Mouse (Mus musculus) 3134 (cell line): ENCODE data around the gene Mogs.

ENCODE experiments used
- DNase-seq: peaks from one replicate; pipeline ENCODE4 v3.0.0-alpha.2; 2011; ENCODE audit warnings: low spot score; ENCODE audit not compliant: insufficient read length; ENCODE audit errors: extremely low read depth

Mogs gene

DNA sequence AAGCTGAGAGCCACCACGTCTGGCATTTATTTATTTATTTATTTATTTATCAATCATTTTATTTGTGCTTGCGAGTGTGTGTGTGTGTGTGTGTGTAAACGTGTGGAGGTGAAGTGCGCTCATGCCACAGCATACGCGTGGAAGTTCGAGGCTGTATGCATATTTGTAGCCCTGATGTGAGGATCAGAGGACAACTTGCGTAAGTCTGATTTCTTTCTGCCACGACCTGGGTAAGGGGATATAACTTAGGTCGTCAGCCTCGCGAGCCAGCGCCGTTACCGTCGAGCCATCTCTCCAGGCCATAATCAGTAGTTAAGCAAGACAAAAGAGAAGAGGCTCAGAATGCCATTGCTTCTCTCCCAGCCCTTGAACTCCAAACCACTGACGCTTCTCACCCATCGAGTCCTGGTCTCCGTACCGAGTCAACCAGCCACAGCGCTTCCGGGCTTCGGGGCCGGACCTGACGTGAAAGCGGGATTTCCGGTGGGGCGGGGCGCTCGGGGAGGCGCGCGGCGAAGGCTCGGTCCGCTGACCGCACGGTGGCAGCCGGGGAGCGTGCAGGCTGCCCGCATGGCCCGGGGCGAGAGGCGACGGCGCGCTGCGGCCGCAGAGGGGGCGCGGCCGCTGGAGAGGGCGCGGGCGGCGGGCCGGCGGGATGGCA lies at the start of gene Mogs:
TSS of gene Mogs (plus strand) at position 486 of the 661 bp plus-strand sequence.
- DNase-seq: peak; percentile 88

DNA sequence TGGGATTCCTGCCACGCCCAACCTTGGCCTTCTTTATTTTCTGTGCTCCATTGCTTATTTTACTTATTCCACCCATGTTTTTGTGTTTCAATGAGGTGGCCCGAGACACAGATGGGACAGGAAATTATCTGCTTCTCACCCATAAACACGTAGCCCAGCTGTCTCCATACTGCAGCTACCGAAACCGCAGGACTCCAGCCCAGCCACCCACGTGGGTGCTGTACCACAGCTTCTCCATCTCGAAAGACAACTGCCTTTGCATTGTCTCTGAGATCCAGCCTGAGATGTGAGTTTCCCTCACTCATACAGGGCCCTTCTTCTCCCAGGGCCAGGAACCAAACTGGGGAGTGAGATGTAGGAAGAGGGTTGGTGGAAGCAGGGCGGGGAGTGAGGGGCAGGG lies 49.3 kb upstream of the Mogs start:
- DNase-seq: no peak

DNA sequence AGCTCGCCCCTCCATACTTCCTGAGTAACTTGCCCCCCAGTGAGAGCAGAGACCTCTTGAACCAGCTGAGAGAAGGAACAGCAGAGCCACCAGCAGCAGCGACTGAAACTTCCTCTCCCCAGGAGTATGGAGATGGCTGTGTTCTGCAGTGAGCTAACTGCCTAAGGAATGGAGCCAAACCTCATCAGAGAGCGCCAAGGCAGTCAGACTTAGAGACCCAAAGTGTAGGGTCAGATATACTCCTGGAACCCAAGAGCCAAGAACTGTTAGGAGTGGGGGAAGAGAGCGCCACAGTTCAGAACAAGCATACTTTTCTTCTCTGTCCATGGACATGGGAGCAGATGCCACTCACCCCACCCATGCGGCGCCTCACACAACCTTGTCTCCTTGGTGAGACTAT lies 48.9 kb upstream of the Mogs start:
- no peak for DNase-seq

DNA sequence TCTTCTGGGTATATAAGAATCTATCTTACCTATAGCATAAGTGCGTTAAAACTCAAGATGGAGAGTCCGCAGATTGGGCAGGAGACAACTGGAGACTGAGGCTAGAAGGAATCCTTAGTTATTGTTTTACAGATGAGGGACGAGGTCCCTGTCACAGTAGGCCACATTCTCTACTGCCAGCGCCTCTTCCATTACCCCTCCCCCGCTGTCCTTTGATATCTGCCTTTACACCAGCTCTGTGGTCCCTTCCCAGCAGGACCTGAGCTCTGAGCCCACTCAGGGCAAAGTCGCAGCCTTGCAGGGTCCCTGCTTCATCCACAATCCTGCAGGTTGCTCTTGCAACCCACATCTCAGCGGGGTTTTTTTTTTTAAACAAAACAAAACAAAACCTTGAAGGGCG lies 47.1 kb upstream of the Mogs start:
- DNase-seq: no peak

DNA sequence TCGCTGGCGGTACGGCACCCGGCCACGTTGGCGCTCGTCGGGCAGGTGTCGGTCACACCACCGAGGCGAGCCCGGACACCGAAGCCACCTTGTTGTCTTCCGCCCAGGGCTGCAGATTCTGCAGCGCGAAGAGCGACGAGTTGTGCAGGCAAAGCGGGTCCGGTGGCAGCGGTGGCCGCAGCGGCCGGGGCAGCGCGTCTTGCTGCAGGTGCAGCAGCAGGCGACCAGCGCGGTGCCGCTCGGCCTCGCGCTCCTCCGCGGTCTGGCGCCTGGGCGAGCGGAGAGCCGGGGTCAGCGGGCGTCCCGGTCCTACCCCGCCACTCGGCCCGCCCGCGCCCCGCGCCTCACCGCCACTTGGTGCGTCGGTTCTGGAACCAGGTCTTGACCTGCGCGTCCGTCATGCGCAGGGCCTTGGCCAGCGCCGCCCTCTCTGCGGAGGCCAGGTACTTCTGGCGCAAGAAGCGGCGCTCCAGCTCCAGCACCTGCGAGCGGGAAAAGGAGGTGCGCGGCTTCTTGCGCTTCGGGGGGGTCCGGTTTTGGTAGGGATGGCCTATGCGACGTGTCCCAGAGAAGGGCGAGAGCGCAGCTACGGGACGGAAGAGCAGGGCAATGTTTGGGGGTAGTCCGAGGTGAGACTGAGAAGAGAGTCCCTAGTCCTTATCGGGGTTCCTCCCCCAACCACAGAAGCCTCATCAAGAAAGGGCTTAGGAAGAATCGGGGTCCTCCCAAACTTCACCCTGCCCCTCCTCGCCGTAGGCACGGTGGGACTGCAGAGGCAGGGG lies 46.4 kb upstream of the Mogs start:
- no peak for DNase-seq

DNA sequence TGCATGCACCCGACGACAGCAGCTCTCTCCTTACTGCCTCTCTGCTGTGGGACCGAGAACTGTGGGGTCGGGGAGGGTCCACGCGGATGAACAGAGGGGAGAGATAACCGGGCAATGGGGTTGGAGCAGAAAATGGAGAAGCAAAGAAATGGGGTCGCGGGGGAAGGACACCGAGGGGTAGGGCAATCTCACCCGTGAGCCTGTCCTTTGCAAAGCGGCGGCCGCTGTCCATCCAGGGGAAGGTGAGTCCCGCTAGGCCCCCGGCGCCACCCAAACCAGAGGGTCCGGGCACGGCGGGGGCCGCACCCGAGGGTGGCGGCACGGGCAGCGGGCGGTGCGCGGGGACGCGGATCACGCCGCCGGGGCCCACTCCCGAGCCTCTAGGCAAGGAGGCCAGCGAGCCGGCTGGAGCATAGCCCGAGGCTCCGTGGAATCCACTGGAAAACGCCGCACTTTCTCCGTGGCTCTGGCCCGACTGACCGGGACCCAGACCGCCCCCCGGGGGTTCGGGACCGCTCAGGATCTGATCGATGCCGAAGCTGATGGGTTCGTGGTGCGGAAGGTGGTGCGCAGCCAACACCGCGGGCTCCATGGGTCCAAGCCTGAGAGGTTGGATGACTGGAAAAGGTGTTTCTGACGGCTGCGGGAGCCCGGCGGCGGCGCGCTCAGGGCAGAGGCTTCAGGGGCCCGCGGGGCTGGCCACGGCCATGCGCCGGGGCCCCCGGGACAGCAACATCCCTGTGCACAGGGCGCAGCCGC lies 45.6 kb upstream of the Mogs start:
- no peak for DNase-seq

DNA sequence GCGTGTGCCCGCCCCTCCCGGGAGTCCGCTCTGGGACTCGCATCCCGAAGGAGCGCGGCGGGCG lies 45.2 kb upstream of the Mogs start, which contains the start of gene Tlx2:
TSS of gene Tlx2 (minus strand) at position 47 of the 64 bp plus-strand sequence.
- no peak for DNase-seq

DNA sequence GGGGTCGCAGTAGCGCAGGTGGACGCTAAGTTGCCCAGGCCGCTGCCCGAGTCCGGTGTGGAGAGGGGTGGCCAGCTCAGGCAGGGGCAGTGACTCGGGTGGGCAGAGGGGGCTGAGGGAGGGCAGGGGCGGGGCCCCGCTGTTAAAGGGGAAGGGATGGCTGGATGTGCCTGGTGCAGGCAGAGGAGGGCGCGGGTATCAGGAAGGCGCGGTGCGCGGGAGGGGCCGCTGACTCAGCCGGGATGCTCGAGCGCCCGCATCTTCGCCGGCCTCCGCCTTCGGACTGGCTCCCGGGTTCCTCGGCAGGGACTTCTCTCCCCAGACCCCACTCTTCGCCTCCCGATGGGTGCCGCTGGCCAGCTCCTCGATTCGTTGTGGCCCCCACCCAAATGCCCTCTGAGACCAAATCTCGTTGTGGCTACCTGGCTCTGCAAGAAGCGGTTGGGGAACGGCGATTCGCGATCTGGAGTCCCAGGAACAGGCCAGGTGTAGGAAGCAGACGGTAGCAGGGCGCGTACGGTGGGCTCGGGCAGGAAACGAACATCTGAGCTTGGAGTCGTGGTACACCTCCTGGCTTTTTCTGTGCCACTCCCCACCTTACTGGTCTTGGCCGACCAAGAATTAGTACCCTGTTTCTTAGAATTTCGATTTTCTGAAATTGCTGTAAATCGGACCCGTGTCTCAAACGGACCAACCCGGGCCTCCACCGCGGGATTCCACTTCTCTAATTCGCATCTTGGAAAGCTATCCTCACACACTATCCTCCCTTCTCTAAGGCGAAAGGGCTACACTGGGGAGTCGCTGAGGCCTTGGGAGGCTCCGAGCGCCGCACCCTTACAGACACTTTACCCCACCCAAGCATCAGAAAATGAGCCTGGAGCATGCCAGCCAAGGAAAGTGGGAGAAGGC lies 44.7 kb upstream of the Mogs start:
- DNase-seq: no peak

DNA sequence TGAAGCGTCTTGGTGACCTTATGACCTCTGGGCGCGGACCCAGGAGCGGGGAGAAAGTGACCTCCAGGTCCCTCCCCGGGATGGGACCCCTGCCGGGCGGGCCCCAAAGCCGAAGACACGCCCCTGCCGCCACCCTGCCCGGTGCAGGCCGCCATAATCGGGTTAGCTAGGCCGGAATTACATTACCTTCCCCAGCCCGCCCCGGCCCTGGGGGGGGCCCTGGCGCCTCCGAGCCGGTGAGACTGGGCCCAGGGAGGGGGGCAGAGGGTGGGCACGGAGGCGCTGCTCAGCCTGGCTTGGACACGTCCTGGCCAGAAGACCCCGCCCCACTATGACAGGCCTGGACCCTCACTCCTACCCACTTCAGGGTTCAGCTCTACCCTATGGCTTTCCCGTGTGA lies 44.1 kb upstream of the Mogs start:
- DNase-seq: no peak

DNA sequence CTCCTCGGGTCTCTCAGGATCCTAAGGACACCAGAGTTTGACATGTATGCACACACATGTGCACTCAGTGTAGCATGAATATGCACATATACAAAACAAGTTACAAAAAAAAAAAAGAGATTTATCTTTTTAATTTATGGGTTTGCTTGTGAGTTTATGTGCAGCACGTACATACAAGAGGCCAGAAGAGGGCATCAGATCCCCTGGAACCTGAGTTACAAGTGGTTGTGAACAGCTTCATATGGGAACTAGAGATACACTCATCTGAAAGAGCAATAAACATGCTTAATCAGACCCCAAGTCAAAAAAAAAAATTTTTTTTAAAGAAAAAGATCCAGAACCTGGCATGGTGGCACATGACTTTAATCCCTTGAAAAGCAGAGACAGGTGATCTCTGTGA lies 40.3 kb upstream of the Mogs start:
- DNase-seq: no peak

DNA sequence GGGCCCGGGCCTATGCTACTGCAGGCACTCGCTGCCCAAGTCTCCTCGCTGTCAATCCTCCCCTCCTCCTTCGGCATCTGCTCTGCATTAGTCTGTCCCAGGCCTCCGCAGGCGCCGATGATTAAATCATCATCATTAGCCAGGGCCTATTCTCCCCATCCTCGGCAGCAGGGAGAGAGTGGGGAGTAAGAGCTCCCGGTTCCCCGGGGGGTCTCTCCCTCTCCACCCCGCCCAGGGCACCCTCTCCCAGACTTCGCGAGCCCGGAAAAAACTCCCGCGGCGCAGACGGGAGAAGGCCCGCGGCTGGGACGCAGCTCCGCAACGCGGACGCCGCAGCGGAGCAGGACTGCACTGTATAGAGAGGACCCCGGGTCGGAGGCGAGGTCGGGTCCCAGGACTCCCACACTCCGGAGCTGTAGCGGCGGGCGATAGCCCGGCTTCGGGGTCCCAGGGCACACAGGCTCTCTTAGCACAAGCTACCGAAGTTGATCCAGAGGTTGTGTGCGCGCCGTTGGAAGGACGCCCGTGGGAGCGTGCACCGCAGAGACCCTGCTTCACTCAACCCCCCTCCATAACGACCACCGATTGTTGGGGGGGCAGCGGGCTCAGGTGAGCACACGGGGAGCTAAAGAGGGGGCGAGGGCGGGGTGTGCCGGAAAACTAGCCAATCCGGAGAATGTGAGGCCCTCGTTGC lies 37.5 kb upstream of the Mogs start, which contains the start of gene Pcgf1:
TSS of gene Pcgf1 (plus strand) at position 240 of the 694 bp plus-strand sequence.
- DNase-seq: no peak

DNA sequence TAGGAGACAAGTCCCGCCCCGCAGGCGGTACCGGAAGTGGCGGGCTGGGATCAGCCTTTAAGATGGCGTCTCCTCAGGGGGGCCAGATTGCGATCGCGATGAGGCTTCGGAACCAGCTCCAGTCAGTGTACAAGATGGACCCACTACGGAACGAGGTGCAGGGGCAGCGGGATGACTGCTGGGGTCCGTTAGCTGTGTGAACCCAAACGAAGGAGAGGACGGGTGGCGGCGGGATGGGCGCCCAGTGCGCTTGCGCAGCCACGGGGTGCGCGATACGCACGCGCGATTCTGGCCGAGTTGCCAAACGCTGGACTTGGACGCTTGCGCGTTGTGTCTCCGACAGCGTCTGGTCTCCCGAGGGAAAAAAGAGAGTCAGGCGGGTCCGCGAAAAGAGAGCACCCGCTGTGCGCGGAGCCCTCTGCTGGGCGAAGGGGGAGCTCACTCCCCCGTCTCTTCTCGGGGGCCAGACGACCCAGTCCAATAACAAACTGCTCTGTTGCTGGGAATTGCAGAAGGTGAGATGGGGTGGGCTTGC lies 36.9 kb upstream of the Mogs start:
- peak; percentile 96 for DNase-seq

DNA sequence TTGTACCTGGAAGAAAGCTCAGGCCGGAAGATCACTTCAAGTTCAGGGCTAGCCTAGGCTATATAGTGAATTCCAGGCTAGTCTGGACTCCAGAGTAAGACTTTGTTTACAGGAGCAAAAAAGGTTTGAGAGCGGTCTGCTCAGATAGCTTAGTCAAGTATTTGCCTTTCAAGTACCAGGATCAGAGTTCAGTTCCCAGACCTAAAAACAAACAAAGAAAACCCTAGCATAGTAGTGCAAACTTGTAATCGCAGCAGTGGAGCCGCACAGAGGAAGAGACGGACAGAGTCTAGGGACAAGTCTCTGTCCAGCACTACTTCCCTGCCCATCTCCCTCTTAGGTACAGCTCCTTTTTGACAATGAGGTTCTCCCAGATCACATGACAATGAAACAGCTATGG lies 35.1 kb upstream of the Mogs start:
- no peak for DNase-seq

DNA sequence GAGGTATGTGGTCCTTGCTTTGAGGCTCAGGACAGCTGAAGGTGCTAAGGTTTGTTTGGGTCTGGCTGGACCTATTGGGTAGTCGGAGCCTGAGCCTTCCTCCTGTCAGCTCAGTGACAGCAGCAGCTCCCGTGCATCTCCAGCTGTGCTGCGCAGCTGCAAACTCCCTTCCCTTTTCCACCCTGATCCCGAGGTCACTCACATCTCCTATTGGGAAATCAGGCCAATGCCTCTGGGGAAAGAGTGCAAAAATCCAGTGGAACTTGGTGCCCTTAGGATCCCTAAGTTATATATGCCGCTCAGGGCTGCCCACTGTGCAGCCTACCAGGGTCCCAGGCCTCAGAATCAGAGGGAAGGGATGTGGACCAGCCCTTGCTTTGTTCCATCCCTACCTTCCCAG lies 31.8 kb upstream of the Mogs start:
- DNase-seq: no peak

DNA sequence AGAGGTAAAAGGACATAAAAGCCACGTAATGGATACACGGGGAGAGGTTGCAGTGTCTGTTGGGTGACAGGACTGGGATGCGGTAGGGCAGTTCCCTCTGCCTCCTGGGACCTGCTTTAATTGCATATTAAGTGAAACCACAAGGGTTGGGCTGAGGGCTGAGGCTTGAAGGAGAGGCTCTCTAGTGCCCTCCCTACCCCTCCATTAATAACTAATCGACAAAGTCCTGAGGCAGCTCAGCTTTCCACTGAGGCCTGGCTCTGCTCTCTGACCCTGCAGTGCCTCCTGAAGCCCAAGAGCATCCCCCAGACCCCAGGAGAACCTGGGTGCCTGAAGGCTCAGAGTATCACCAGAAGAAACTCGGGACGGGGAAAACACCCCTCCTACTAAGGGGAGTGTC lies 30.8 kb upstream of the Mogs start:
- no peak for DNase-seq

DNA sequence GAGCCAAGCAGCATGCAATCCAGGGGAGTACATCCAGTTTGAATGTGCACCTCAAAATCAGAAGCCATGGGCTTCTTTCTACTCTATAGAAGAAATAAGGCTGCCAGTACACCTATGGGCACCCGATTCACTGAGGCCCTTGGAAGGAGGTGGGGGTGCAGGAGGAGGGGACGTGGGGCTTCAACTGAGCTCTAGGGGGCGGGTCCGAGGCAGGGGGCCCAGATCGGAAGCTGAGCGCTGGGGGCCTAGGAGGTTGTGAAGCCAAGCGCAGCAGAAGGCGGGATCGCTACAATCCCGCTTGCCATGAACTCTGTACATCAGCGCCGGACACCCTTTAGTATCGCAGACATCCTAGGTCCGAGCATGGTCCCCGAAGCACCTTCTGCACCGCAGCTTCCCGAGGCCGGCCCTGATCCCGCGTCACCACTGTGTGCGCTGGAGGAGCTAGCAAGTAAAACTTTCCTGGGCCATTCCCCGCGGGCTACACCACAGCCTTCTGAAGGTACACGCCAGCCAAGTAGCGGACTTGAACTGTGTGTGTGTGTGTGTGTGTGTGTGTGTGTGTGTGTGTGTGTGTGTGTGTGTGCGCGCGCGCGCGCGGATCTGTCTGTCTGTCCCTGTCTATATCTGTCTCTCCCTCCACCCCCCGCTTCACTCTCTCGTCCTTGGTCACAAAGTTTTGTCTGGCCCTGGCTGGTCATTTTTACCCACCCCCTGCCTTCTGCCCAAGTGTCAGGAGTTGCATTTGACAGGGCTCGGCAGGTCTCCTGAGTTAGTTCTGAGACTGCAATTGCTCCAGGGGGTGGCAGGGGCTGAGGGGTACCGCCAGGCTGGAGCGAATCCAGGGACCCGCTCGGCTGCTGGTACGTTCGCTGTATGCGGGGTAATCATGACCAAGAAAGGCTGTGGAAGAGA lies 28.9 kb upstream of the Mogs start, which contains the start of gene Lbx2:
TSS of gene Lbx2 (plus strand) at position 247 of the 915 bp plus-strand sequence.
- DNase-seq: no peak

DNA sequence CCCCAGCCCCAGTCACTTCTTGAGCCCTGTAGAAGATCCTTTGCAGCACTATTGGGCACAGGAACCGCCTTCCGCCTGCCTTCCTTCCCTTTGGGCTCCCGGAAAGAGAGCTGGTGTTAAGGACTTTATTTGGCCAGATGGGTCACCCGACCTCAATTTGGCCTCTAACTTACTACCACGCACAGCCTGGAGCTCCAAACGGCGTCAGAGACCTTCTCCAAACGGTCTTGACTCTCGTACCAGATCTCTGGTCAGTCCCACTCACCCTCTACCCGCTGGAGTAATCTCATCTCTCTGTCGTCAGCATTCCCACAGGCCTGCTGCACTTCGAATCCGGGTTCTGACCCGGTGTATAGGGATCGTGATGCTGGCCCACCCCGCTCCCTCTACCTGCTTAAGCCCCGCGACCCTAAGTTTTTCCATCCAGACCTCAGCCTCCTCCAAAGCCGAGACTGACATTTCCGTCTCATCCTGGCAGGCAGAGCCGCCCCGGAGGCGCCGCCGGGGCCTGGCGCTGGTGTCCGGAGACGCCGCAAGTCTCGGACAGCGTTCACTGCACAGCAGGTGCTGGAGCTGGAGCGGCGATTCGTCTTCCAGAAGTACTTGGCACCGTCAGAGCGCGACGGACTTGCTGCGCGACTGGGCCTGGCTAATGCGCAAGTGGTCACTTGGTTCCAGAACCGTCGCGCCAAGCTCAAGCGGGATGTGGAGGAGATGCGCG lies 27.9 kb upstream of the Mogs start:
- no peak for DNase-seq

DNA sequence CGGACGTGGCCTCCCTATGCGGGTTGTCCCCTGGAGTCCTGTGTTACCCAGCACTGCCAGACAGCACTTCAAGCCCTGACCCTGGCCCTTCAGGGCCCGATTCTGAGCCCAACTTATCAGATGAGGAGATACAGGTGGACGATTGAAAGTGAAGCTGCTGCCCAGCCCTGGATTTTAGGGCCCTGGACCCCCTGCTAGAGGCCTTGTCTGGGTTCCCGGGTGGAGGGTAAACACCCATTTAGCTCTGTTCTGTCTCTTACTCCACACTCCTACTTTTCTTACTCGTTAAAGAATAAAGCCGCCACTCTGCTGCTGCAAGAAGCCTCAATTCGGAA lies 27.4 kb upstream of the Mogs start:
- no peak for DNase-seq
